Mouse (Mus musculus) olfactory bulb, adult 2 months (tissue): Measurements from ENCODE around the gene Syce3. TPM values are rescaled to one million over a fixed set of nuclear protein-coding genes. Genes with fewer than 3 reads are reported as not detected.

ENCODE experiments used
- H3K27ac ChIP-seq: fragments of 200-500 bp; 2 replicates; pipeline ENCODE4 v1.5.1; 2012; ENCODE audit warnings: low read depth, low read length; ENCODE audit not compliant: insufficient read depth
- H3K4me1 ChIP-seq: fragments of 200-500 bp; 2 replicates; pipeline ENCODE4 v1.6.1; 2012; ENCODE audit warnings: low read length; ENCODE audit not compliant: control insufficient read depth, insufficient read depth
- H3K4me3 ChIP-seq: fragments of 200-500 bp; 2 replicates; pipeline ENCODE4 v1.5.1; 2012; ENCODE audit warnings: mild to moderate bottlenecking, low read depth, low read length, moderate library complexity; ENCODE audit not compliant: insufficient read depth
- CTCF ChIP-seq: fragments of 200-500 bp; IDR thresholded peaks from 2 replicates; pipeline ENCODE4 v1.5.1; 2012; ENCODE audit warnings: low read depth, mild to moderate bottlenecking, low read length, moderate library complexity; ENCODE audit not compliant: insufficient read depth
- POLR2A ChIP-seq: fragments of 200-500 bp; IDR thresholded peaks from 2 replicates; pipeline ENCODE4 v1.6.1; 2012; ENCODE audit warnings: mild to moderate bottlenecking, low read depth, low read length, moderate library complexity; ENCODE audit not compliant: insufficient read depth
- WGBS: fragments of 180-500 bp; shearing (Covaris S2); methylation state at CpG from one replicate; pipeline ENCODE4 v1.1.7; 2018; 5-methylcytosine and 5-hydroxymethylcytosine counted together
- polyA plus RNA-seq: library from polyadenylated mRNA; stranded (reverse); fragments of >200 nt; gene quantifications from 2 replicates; pipeline ENCODE4 v1.2.4, GENCODE M21; 2012; ENCODE audit warnings: low replicate concordance; ENCODE audit not compliant: missing spikeins, insufficient read depth, insufficient read length

Gene Syce3
- not detected in 2 replicates for polyA plus RNA-seq

DNA sequence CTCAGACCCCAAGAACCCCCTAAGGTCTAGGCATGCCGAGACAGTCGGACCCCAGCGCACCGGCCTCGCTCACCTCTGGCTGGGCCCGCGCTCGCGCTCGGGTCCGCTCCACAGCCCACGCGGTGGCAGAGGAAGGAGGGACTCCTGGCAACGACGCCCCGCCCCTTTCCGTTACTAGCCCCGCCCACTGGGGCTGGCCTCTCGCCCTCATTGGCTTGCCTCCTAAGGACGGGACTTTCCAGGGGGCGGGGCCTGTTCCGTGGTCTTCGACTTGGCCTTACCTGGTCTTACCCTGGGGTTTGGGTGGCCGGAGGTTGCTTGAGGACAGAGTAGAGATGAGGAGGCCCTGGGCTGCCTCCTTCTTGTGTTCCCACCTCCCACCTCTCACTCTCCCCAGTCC lies at the start of gene Syce3:
Gene Syce3, minus strand, starts transcription at position 386 of the 400 bp plus-strand sequence.
- Histone ChIP-seq H3K4me1 (no peaks in the 10 kb centered on the region), H3K4me3 (no peak within 1 kb of the TSS), H3K27ac (no peak within 1 kb of the TSS)
- no peak for TF ChIP-seq POLR2A
- TF ChIP-seq CTCF, result no peak
- WGBS, result 91% methylated on average over 24 of the region's 24 CpGs

DNA sequence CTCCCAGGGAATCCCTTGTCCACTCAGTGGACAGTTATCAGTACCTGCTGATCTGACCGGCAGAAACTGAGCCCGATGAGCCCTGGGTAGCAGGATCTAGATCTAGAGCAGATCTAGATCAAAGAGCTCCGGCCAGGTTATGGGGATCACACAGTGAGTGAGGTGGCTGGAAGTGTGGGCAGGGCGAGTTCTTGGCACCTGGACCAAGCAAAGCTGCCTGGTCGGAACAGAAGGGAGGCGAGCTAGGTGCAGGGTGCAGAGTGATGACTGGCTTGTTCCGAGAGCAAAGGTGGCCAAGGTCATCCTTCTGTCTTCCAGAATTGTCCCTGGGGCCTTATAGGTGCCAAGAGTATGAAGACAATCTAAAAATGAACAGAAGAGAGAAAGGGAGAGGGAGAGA lies 49.5 kb upstream of the Syce3 start:
- WGBS, result 87% methylated on average over 7 of the region's 7 CpGs
- Histone ChIP-seq H3K4me1 (peaks cover 37% of the 10 kb centered on the region), H3K27ac (no peak overlapping the region), H3K4me3 (no peak overlapping the region)
- no peak for TF ChIP-seq CTCF
- no peak for TF ChIP-seq POLR2A

GRCm38 (mm10) chr15:89458942-89459341 lies 48.6 kb upstream of the Syce3 start:
- Histone ChIP-seq H3K4me1 (peaks cover 38% of the 10 kb centered on the region), H3K27ac (no peak overlapping the region), H3K4me3 (no peak overlapping the region)
- TF ChIP-seq CTCF, result no peak
- TF ChIP-seq POLR2A, result no peak
- WGBS, result 87% methylated on average over 15 of the region's 15 CpGs

DNA sequence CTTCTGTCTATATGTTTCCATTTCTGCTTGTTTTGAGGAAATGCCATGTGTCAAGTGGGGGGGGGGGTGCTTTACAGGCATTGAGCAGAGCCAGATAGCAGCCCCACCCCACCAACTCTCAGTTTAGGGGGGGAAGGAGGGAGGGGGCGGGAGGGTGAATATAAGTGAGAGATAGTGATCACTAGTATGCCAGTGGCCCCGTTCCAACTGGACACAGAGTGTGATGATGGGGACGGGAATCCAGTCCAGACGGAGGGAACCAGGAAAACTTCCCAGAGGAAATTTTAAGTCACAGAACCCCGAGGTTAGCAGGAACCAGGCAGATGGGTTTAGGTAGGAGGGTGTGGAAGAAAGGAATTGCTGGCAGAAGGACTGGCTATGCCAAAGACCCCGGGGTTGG lies 45.3 kb upstream of the Syce3 start:
- no peak overlapping the region for H3K27ac ChIP-seq
- H3K4me1 ChIP-seq, result peaks cover 42% of the 10 kb centered on the region
- WGBS, result 58% methylated on average over 6 of the region's 6 CpGs
- H3K4me3 ChIP-seq, result peak overlapping the region; percentile 91; the same call in 1 of the 2 replicates
- no peak for TF ChIP-seq POLR2A
- no peak for TF ChIP-seq CTCF

DNA sequence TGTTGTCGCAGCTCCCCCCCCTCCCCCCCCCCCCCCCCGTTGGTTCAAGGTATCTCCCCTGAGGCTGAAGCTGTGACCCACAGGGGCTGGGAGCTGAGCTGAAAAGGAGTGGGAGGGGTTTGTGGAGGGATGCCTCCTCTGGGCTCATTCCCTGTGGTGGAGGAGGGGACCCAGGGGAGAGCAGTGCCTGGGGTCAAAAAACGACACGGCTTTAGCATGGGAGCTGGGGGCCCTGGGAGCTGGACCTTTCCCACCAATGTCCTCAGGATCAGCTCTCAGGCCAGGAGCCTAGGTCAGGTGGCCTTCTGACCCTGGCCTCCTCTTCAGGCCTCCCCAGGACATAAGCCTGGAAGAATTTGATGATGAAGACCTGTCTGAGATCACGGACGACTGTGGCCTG lies 44.6 kb upstream of the Syce3 start:
- TF ChIP-seq CTCF (no peak), POLR2A (no peak)
- Histone ChIP-seq H3K4me3 (peak overlapping the region; percentile 91), H3K4me1 (peaks cover 41% of the 10 kb centered on the region), H3K27ac (no peak overlapping the region)
- 18% methylated on average over 4 of the region's 6 CpGs for WGBS

DNA sequence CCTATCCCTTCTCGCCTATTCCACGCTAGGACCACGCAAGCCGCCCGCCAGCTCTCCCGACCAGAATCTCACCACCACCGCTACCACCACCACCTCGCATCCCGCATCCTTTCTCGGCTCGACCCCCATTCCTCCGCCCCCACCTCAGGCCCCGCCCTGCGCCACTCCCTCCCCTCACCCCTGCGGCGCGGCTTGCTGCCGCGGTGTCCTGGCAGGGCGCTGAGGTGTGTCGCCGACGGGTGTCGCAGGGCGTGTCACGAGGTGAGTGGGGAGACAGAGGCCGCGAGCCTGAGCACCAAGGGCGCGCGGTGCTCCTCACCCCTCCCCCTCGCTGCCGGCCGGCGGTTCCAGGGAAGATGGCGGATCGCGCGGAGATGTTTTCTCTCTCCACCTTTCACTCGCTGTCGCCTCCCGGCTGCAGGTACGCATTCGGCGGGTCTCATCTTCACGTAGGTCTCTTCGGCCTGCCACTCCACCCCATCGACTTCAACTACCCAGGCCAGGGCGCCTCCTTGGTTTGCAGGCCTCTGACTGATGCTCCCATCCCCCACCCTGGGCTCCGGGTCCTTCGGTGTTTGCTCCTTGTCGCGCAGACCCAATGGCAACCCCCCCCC lies 43.7 kb upstream of the Syce3 start, which contains the start of gene Mapk8ip2:
Gene Mapk8ip2, plus strand, starts transcription at position 49 of the 614 bp plus-strand sequence.
- TF ChIP-seq POLR2A, result peak; percentile 48; the same call in 1 of the 2 replicates
- TF ChIP-seq CTCF, result no peak
- WGBS, result under 1% methylated on average over 53 of the region's 53 CpGs
- H3K4me3 ChIP-seq, result peak within 1 kb of the TSS; percentile 91

GRCm38 (mm10) chr15:89452906-89453864 lies 42.9 kb upstream of the Syce3 start:
- peak overlapping the region; percentile 84 for H3K27ac ChIP-seq
- peak overlapping the region; percentile 91 for H3K4me3 ChIP-seq
- WGBS, result 4% methylated on average over 24 of the region's 24 CpGs
- TF ChIP-seq CTCF, result no peak
- no peak for TF ChIP-seq POLR2A
- H3K4me1 ChIP-seq, result peaks cover 32% of the 10 kb centered on the region

More for the DNA sequence above, 43.7 kb upstream of the Syce3 start, which contains the start of gene Mapk8ip2:
- Histone ChIP-seq H3K27ac (peak within 1 kb of the TSS; percentile 84), H3K4me1 (peaks cover 36% of the 10 kb centered on the region)

GRCm38 (mm10) chr15:89442486-89443070 lies 32.3 kb upstream of the Syce3 start:
- Histone ChIP-seq H3K4me1 (no peaks in the 10 kb centered on the region), H3K4me3 (no peak overlapping the region), H3K27ac (no peak overlapping the region)
- WGBS, result 39% methylated on average over 8 of the region's 8 CpGs
- TF ChIP-seq CTCF (no peak), POLR2A (no peak)
